Mouse (Mus musculus) MEL (cell line): ENCODE data around the gene Aes. TPM values are rescaled to one million over a fixed set of nuclear protein-coding genes. Genes with fewer than 3 reads are reported as not detected.
A peak's percentile ranks its signal among the peaks of the same experiment; 100 is the strongest.

Experiments used
- DNase-seq: peaks from one replicate; pipeline ENCODE4 v3.0.0; 2011; ENCODE audit warnings: low read depth, low spot score
- H3K27ac ChIP-seq: 2 replicates; pipeline ENCODE4 v1.5.1; 2012; ENCODE audit warnings: low read depth, mild to moderate bottlenecking, control low read depth, low read length, moderate library complexity; ENCODE audit not compliant: control insufficient read depth
- H3K27me3 ChIP-seq, 2 experiments: fragments of 150-350 bp in 1 of 2; sonication (generic) in 1 of 2; 2 replicates each; pipeline ENCODE4 v1.6.1; 2012; ENCODE audit warnings: low read length in 2 of 2, mild to moderate bottlenecking in 2 of 2, improper control_type of control experiment in 1 of 2, moderate library complexity in 1 of 2; ENCODE audit not compliant: insufficient read depth in 2 of 2, control insufficient read depth in 1 of 2
- H3K36me3 ChIP-seq, 2 experiments: 2 replicates each; pipeline ENCODE4 v1.6.1; 2012 to 2014; ENCODE audit warnings: low read length in 2 of 2, improper control_type of control experiment in 1 of 2, inconsistent platforms in 1 of 2, mild to moderate bottlenecking in 1 of 2; ENCODE audit not compliant: insufficient read depth in 2 of 2, control insufficient read depth in 1 of 2
- H3K4me1 ChIP-seq, 2 experiments: fragments of 150-350 bp in 1 of 2; sonication (generic) in 1 of 2; 2 replicates each; pipeline ENCODE4 v1.6.1; 2012; ENCODE audit warnings: low read length in 2 of 2, improper control_type of control experiment in 1 of 2, mild to moderate bottlenecking in 1 of 2; ENCODE audit not compliant: insufficient read depth in 2 of 2, control insufficient read depth in 1 of 2
- H3K4me3 ChIP-seq, 2 experiments: fragments of 150-350 bp in 1 of 2; sonication (generic) in 1 of 2; 2 replicates each; pipeline ENCODE4 v1.5.1; 2012; ENCODE audit warnings: low read depth in 2 of 2, low read length in 2 of 2, mild to moderate bottlenecking in 2 of 2, moderate library complexity in 2 of 2, control low read depth in 1 of 2, improper control_type of control experiment in 1 of 2; ENCODE audit not compliant: control insufficient read depth in 1 of 2, insufficient read depth in 1 of 2
- H3K79me2 ChIP-seq: 2 replicates; pipeline ENCODE4 v1.6.1; 2012; ENCODE audit warnings: mild to moderate bottlenecking, low read length, moderate library complexity; ENCODE audit not compliant: control insufficient read depth, poor library complexity, insufficient read depth
- H3K9ac ChIP-seq: 2 replicates; pipeline ENCODE4 v1.6.1; 2012; ENCODE audit warnings: low read depth, mild to moderate bottlenecking, control low read depth, low read length, moderate library complexity; ENCODE audit not compliant: control insufficient read depth, poor library complexity, severe bottlenecking
- H3K9me3 ChIP-seq: fragments of 150-350 bp; sonication (generic); replicated peaks from 2 replicates; pipeline ENCODE4 v1.6.1; 2012; ENCODE audit warnings: mild to moderate bottlenecking, low read length, improper control_type of control experiment, moderate library complexity; ENCODE audit not compliant: insufficient read depth
- BHLHE40 ChIP-seq: IDR thresholded peaks from 2 replicates; pipeline ENCODE4 v1.6.1; 2012; ENCODE audit warnings: low read depth, mild to moderate bottlenecking, inconsistent platforms, low read length, improper control_type of control experiment, borderline replicate concordance
- CHD1 ChIP-seq: IDR thresholded peaks from 2 replicates; pipeline ENCODE4 v1.6.1; 2012; ENCODE audit warnings: low read depth, mild to moderate bottlenecking, inconsistent platforms, low read length, improper control_type of control experiment
- CHD2 ChIP-seq: IDR thresholded peaks from 2 replicates; pipeline ENCODE4 v1.6.1; 2011; ENCODE audit warnings: low read length, improper control_type of control experiment
- CTCF ChIP-seq, 3 experiments: IDR thresholded peaks in 2 of 3; conservative IDR thresholded peaks in 1 of 3; 2 replicates each; pipeline ENCODE4 v1.5.1; 2011 to 2012; ENCODE audit warnings: low read length in 3 of 3, low read depth in 2 of 3, mild to moderate bottlenecking in 2 of 3, improper control_type of control experiment in 1 of 3, inconsistent platforms in 1 of 3, mixed read lengths in 1 of 3, moderate library complexity in 1 of 3; ENCODE audit not compliant: control insufficient read depth in 1 of 3, insufficient read depth in 1 of 3, poor library complexity in 1 of 3, severe bottlenecking in 1 of 3
- E2F4 ChIP-seq: IDR thresholded peaks from 2 replicates; pipeline ENCODE4 v1.6.1; 2011; ENCODE audit warnings: low read depth, low read length, improper control_type of control experiment, borderline replicate concordance
- EP300 ChIP-seq, 2 experiments: IDR thresholded peaks; 2 replicates each; pipeline ENCODE4 v1.6.1; 2011; ENCODE audit warnings: improper control_type of control experiment in 2 of 2, low read length in 2 of 2, low read depth in 1 of 2, mild to moderate bottlenecking in 1 of 2
- ETS1 ChIP-seq: IDR thresholded peaks from 2 replicates; pipeline ENCODE4 v1.6.1; 2012; ENCODE audit warnings: low read depth, mild to moderate bottlenecking, inconsistent platforms, low read length, improper control_type of control experiment, moderate library complexity
- GABPA ChIP-seq: IDR thresholded peaks from 2 replicates; pipeline ENCODE4 v1.6.1; 2012; ENCODE audit warnings: low read depth, mild to moderate bottlenecking, inconsistent platforms, low read length, improper control_type of control experiment, moderate library complexity
- GATA1 ChIP-seq: IDR thresholded peaks from 2 replicates; pipeline ENCODE4 v1.6.1; 2011; ENCODE audit warnings: low read depth, low read length, improper control_type of control experiment
- HCFC1 ChIP-seq: IDR thresholded peaks from 2 replicates; pipeline ENCODE4 v1.6.1; 2012; ENCODE audit warnings: low read depth, mild to moderate bottlenecking, inconsistent platforms, low read length, improper control_type of control experiment, moderate library complexity
- KAT2A ChIP-seq: conservative IDR thresholded peaks from 2 replicates; pipeline ENCODE4 v1.6.1; 2012; ENCODE audit warnings: low read depth, low read length, improper control_type of control experiment, inconsistent platforms
- MAX ChIP-seq: IDR thresholded peaks from 2 replicates; pipeline ENCODE4 v1.6.1; 2011; ENCODE audit warnings: low read length, improper control_type of control experiment
- MAZ ChIP-seq: IDR thresholded peaks from 2 replicates; pipeline ENCODE4 v1.6.1; 2012; ENCODE audit warnings: low read depth, mild to moderate bottlenecking, inconsistent platforms, low read length, improper control_type of control experiment
- MEF2A ChIP-seq: IDR thresholded peaks from 2 replicates; pipeline ENCODE4 v1.6.1; 2014; ENCODE audit warnings: low read depth, mild to moderate bottlenecking, inconsistent platforms, low read length, improper control_type of control experiment; ENCODE audit not compliant: poor library complexity, insufficient replicate concordance, severe bottlenecking; ENCODE audit errors: extremely low read depth
- MXI1 ChIP-seq: IDR thresholded peaks from 2 replicates; pipeline ENCODE4 v1.6.1; 2011; ENCODE audit warnings: mild to moderate bottlenecking, low read depth, low read length, improper control_type of control experiment
- MYB ChIP-seq: IDR thresholded peaks from 2 replicates; pipeline ENCODE4 v1.6.1; 2011; ENCODE audit warnings: mild to moderate bottlenecking, low read depth, low read length, improper control_type of control experiment
- NELFE ChIP-seq: IDR thresholded peaks from 2 replicates; pipeline ENCODE4 v1.6.1; 2011; ENCODE audit warnings: low read depth, low read length, improper control_type of control experiment
- POLR2A ChIP-seq, 2 experiments: IDR thresholded peaks; 2 replicates each; pipeline ENCODE4 v1.6.1; 2011 to 2012; ENCODE audit warnings: low read length in 2 of 2, mild to moderate bottlenecking in 2 of 2, control low read depth in 1 of 2, improper control_type of control experiment in 1 of 2, low read depth in 1 of 2, moderate library complexity in 1 of 2; ENCODE audit not compliant: control insufficient read depth in 1 of 2, insufficient read depth in 1 of 2, poor library complexity in 1 of 2
- POLR2AphosphoS2 ChIP-seq: IDR thresholded peaks from 2 replicates; pipeline ENCODE4 v1.6.1; 2011; ENCODE audit warnings: low read length, improper control_type of control experiment
- POLR2AphosphoS5 ChIP-seq: IDR thresholded peaks from 2 replicates; pipeline ENCODE4 v1.6.1; 2012; ENCODE audit warnings: low read depth, borderline replicate concordance, mild to moderate bottlenecking, inconsistent platforms, low read length, moderate library complexity, mixed read lengths
- RAD21 ChIP-seq: IDR thresholded peaks from 2 replicates; pipeline ENCODE4 v1.6.1; 2011; ENCODE audit warnings: mild to moderate bottlenecking, low read depth, low read length, improper control_type of control experiment
- SIN3A ChIP-seq: IDR thresholded peaks from 2 replicates; pipeline ENCODE4 v1.6.1; 2012; ENCODE audit warnings: low read length, improper control_type of control experiment, inconsistent platforms
- SMC3 ChIP-seq: IDR thresholded peaks from 2 replicates; pipeline ENCODE4 v1.6.1; 2011; ENCODE audit warnings: low read depth, low read length, improper control_type of control experiment
- TAL1 ChIP-seq: IDR thresholded peaks from 2 replicates; pipeline ENCODE4 v1.6.1; 2012; ENCODE audit warnings: mild to moderate bottlenecking, inconsistent platforms, low read length, moderate library complexity, mixed read lengths
- TBP ChIP-seq: IDR thresholded peaks from 2 replicates; pipeline ENCODE4 v1.8.0; 2011; ENCODE audit warnings: low read depth, low read length, improper control_type of control experiment
- UBTF ChIP-seq: IDR thresholded peaks from 2 replicates; pipeline ENCODE4 v1.6.1; 2012; ENCODE audit warnings: low read depth, mild to moderate bottlenecking, inconsistent platforms, low read length, improper control_type of control experiment, moderate library complexity, borderline replicate concordance; ENCODE audit not compliant: insufficient read depth
- USF1 ChIP-seq: IDR thresholded peaks from 2 replicates; pipeline ENCODE4 v1.6.1; 2014; ENCODE audit warnings: low read depth, mild to moderate bottlenecking, inconsistent platforms, low read length, improper control_type of control experiment, moderate library complexity
- ZC3H11A ChIP-seq: IDR thresholded peaks from 2 replicates; pipeline ENCODE4 v1.6.1; 2012; ENCODE audit warnings: low read depth, mild to moderate bottlenecking, inconsistent platforms, low read length, improper control_type of control experiment
- ZKSCAN1 ChIP-seq: IDR thresholded peaks from 2 replicates; pipeline ENCODE4 v1.6.1; 2012; ENCODE audit warnings: low read depth, mild to moderate bottlenecking, inconsistent platforms, low read length, improper control_type of control experiment, moderate library complexity
- polyA plus RNA-seq, 2 experiments: library from polyadenylated mRNA; stranded (reverse) in 1 of 2; unstranded in 1 of 2; fragments of >175 nt in 1 of 2; fragments of >200 nt in 1 of 2; gene quantifications; 2 replicates each; pipeline versions ENCODE4 v1.2.1 to v1.2.4; 2012; ENCODE audit warnings: low replicate concordance in 2 of 2, low read depth in 1 of 2; ENCODE audit not compliant: insufficient read length in 2 of 2, insufficient read depth in 1 of 2, missing spikeins in 1 of 2
- total RNA-seq: library from RNA; depleted of rRNA; stranded (reverse); fragments of 300-350 nt; gene quantifications from 2 replicates; pipeline ENCODE4 v1.2.3, GENCODE M21; 2012

Gene Aes
- total and polyA plus RNA-seq, 3 experiments: 197 to 355 TPM; not detected in 1

DNA sequence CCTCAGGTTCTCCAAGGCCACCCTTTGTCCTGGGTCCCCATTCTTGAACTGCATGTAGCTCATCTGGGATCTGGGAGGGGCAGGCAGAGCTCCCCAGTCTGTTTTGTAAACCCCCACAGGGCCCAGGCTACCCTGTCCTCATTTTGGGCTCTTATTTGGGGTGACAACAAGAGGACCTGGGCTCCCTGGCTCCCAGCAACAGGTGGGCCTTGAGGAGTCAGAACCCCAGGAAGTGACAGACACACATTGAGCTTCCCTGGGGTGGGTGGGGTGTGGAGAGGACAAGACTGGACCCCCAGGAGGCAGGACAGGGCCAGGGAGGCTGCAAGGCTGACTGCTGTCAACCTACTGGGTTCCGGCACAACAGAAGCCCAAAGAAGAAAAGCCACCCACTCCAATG is 15.7 kb upstream of the Aes start:
- TF ChIP-seq TBP (no peak), GABPA (no peak), KAT2A (no peak), MXI1 (no peak; the same call in 1 of the 2 replicates), MEF2A (no peak), SMC3 (no peak), CHD1 (no peak), RAD21 (no peak), E2F4 (no peak), HCFC1 (no peak), POLR2AphosphoS2 (no peak), UBTF (no peak), NELFE (no peak), TAL1 (no peak), MAZ (no peak), MAX (no peak), POLR2A (IDR thresholded peaks at IDR 0.05; ENCODE audit: control insufficient read depth in 1 of 2, insufficient read depth in 1 of 2, low read depth in 1 of 2, low read length in 2 of 2, poor library complexity in 1 of 2) (no peak), USF1 (no peak)
- Histone ChIP-seq H3K36me3 (peaks cover 0 to 8% of the 10 kb centered on the region in 2 experiments; a peak in 3 of 4 replicates), H3K4me1 (peaks cover 10 to 15% of the 10 kb centered on the region in 2 experiments), H3K27me3 (no peaks in the 10 kb centered on the region), H3K9me3 (no peaks in the 10 kb centered on the region), H3K27ac (no peak overlapping the region), H3K9ac (peak overlapping the region; percentile 93), H3K79me2 (peaks cover 56% of the 10 kb centered on the region), H3K4me3 (peak overlapping the region; percentile 91)
- DNase-seq: no peak

GRCm38 (mm10) chr10:81544296-81545160 is 14.8 kb upstream of the Aes start:
- peak overlapping the region; percentile 91 for H3K4me3 ChIP-seq
- H3K4me1 ChIP-seq: peaks cover 10 to 15% of the 10 kb centered on the region in 2 experiments
- H3K9me3 ChIP-seq: no peaks in the 10 kb centered on the region
- H3K79me2 ChIP-seq: peaks cover 48% of the 10 kb centered on the region
- H3K9ac ChIP-seq: peak overlapping the region; percentile 93
- H3K27ac ChIP-seq: peak overlapping the region; percentile 51
- H3K36me3 ChIP-seq: peaks cover 0 to 8% of the 10 kb centered on the region in 2 experiments; a peak in 3 of 4 replicates
- H3K27me3 ChIP-seq: no peaks in the 10 kb centered on the region
- no peak for DNase-seq
- TF ChIP-seq CTCF (IDR thresholded peaks at IDR 0.05 in 2 of 3, conservative IDR thresholded peaks at IDR 0.05 in 1 of 3; ENCODE audit: control insufficient read depth in 1 of 3, insufficient read depth in 1 of 3, low read depth in 2 of 3, low read length in 3 of 3, poor library complexity in 1 of 3, severe bottlenecking in 1 of 3) (0 out of 6 replicates have a peak, but pooled peaks of 1 of the 3 experiments have one; percentile 1), ZC3H11A (no peak), CHD2 (no peak), E2F4 (no peak), ZKSCAN1 (no peak), GATA1 (no peak), ETS1 (no peak), BHLHE40 (no peak), HCFC1 (no peak), RAD21 (no peak), SMC3 (no peak), TAL1 (no peak), POLR2AphosphoS2 (no peak), EP300 (IDR thresholded peaks at IDR 0.05; ENCODE audit: low read depth in 1 of 2, low read length in 2 of 2) (no peak), MEF2A (no peak), MYB (no peak), SIN3A (no peak; the same call in 1 of the 2 replicates), POLR2AphosphoS5 (no peak), NELFE (peak; percentile 12)
